Mouse (Mus musculus) cerebellum, adult 8-10 months (tissue): ENCODE measurements around the gene Shisa2.
"Not testable (repeated sequence)": the region's sequence is repeated elsewhere in the genome, so short reads cannot be mapped to it uniquely, and the experiment has no call there.

Source experiments
- DNase-seq: peaks from one replicate; pipeline ENCODE4 v3.0.0; 2022

The Shisa2 gene

DNA sequence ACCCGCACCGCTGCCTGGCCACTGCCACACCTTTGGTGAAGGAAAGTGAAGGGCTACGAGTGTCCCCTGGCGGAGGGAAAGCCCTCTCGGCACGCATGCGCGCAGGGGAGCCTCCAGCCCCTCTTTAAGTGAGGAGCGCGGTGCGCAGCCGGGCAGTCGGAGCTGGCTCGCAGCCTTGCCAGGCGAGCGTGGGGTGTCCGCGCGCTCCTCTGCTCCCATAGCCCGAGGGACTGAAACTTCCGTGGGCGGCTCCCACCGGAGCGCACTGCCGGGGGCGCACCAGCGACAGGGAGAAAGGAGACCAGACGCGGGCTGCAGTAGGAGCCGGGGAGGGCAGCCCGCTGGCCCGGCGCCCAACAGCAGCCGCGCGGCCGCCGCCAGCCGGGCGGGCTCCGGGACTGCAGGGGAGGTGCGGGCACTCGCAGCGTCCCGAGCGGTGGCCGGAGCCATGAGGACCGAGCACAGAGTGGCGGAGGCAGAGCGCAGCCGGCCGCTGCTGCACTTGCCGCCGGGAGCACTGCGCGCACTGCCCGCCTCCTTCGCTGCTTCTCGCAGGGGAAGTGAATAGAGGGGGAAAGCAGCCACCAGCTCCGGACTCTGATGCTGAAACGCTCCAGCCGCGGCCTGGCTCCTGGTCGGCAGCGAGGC is at the start of gene Shisa2:
Gene Shisa2 (plus strand): TSS at position 151 of the 648 bp plus-strand sequence.
- DNase-seq, result peak; percentile 10

DNA sequence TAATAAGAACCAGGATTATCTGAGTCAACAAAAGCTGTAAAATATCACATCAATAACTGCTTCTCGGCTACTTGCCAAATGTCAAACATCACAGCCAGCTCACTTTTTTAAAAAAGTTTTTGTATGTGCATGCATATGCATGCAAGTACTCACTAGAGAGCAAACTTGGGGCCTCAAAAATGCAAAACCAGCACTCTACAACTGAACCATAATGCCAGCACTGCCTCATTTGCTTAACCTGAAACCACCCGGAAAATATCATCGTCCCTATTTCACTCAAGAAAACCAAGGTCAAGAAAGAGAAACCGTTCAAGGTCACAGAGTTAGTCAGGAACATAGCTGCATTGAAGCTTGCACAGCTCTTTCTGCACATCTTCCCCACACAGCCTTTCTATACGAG is 48.7 kb upstream of the Shisa2 start:
- DNase-seq, result no peak

DNA sequence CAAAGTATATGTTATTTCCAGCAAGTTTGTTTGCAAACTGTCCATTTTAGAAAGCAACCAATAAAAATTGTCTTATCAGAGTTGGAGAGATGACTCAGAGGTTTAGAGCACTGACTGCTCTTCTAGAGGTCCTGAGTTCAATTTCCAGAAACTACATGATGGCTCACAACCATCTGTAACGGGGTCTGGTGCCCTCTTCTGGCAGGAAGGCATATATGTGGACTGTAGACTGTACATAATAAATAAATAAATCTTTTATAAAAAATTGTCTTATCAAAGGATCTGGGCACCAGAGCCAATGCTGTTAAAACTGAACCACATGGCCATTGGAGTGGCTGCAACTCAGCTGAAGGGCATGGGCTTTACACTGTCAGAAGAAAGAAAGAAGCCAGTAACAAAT is 34.5 kb upstream of the Shisa2 start:
- no peak for DNase-seq

DNA sequence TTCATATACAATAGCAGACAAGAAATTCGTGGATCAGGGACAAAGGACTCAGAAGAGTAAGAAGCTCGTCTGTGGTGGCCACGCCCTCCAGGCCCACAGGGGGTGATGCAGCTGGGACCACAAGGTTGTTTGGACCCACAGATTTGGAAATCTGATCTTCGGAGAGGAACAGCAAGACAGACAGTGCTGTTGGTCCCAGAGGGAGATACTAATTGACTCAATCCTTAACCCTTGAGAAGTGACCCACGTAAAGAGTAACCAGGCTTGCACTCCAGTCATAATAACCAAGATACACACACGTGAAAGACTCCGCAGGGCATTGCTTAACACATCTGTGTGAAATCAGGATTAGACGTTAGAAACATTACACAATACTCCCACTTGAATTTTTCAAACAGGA is 33.2 kb upstream of the Shisa2 start:
- no peak for DNase-seq

DNA sequence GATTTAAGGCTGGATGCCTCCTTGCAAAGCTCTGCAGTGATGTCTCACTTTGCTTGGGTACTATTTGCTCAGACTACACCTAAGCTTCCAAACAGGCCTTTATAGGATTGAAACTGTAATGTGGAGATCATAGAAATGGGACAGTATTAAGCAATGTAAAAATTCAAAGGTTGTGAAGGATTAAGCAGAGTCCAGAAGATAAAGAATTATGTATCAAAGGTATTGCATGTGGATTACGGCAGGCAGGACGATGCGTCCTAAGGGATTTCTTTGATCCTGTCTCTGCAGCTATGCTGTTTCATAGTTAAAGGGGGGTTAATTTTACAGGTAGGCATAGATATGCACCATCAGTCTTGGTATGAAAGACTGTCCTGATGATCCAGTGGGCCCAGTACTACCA is 32.5 kb upstream of the Shisa2 start:
- DNase-seq, result no peak

DNA sequence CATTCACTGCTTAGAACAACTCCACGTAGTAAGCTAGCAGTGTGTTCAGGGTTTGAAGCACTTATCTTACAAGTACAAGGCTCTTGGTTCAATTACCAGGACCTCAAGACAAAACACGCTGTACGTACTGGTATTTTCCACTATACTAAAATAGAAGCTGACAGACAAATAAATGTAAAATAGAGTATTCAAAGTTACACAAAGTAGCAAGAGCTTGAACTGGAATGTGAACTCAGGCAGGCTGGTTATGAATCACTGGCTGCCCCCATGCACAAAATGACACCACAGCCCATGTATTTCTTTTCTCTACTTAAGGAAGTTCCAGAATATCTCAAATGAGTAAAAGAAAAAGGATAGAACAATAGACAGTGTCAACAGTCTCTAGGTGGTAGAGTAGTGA is 30.1 kb upstream of the Shisa2 start:
- no peak for DNase-seq

DNA sequence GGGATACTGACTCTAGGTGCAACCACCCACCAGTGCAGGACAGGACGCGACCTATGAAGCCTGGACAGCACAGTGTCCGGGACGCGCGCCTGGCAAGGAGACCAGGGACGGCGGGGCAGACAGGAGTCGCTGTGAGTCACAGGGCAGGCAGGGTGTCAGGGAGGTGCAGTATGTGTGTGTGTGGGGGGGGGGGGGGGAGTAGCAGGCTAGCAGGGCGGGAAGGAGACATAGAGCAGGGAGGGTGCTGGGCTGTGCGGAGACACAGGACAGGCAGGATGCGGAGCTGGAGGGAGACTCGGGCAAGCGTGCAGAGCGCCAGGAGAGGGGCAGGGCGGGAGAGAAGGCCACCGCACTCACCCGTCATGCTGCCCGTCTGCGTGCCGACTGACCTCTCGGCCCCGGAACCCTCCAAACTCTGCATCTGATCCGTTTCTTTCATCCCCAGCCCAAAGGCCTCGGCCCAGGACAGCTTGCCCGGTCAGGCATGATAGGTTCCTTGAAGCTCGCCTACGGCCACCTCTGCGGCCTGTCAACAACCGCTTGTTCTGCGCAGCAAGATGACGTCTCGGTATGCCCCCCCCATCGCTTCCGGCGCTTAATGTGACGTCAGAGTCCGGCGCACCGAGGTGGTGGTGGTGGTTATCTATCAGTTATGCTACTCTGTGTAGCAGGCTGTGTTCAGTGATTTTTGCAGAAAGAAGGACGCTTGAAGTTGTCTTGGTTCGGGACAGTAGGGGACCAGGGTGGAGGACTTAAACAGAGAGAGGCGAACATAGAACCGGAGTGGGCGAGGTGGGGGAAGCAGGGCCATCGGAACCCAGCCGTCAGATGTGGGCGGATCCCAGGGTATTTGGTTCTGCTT is 27.5 kb upstream of the Shisa2 start, which contains the start of gene Cdadc1:
Gene Cdadc1 (minus strand): TSS at position 562 of the 862 bp plus-strand sequence.
- peak; percentile 98 for DNase-seq

DNA sequence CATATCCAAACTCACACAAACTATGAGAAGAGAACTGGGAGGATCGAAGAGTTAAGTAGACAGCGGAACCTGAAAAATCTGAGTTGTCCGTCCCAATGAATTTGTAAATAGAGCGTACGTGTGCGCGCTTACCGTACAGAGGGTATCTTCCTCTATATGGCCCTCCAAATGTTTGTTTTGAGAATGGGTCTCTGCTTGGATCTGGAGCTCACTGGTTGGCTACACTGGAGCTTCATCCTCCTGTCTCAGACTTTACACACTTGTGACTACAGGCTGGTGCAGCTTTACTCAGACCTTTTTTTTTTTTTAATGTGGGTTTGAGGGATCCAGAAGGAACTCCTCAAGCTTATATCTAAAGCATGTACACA is 26.9 kb upstream of the Shisa2 start:
- no peak for DNase-seq

DNA sequence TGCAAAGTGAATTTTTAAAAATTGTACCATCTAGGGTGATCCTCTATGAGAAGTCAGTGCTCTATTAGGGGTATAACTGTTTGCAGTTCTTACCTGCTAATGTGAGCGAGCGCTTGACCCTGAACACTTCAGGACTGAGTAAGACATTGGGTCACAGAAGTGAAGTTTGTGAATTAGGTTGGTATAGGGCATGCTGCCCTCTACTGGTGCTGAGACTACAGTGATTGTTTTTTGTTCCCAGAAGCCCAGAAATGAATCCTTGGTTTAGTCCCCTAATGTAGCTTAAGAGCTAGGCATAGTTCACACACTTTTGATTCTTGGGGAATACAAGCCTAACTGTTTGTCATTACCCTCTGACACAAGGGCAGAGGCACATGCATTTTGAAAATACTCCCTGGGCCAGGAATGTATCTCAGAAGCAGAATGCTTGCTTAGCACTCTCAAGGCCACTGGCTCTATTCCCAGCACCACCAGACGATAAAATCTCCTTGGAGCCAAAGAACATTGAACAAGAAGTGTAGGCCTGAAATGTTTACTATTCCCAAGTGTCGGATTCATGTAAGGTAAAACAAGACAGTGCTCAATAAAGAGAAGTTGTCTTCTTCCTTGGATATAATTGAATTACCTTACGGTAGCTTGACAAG is 21.0 kb upstream of the Shisa2 start:
- no peak for DNase-seq

DNA sequence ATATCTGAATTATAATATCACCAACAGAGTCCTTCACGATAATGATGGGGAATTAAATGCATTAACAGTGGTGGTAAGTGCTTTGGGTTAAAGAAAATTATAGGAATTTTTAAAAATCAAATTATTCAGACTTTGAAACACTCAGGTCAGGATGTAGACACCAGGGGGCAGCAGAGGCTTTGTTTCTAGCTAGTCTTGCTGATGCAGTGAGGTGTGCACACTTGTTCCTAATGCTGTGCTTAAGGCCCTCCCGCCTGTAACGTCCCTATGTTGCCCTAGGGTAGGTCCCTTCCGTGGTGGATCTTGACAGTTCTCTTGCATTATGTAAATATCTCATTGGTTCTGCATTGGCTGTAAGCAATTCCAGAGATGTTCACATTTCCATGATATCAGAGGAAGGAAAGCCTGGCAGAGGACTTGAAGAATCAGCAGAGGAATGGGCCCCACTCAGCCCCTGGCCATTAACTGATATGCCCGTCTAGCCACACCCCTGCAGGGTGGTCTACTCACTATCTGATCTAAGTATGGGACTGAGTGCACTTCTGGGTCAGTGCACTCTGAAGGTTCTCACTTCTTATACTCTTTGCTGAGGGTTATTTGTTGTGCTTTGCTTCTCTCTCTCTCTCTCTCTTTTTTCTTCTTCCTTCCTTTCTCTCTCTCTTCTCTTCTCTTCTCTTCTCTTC is 19.3 kb upstream of the Shisa2 start:
- DNase-seq, result peak; percentile 62

DNA sequence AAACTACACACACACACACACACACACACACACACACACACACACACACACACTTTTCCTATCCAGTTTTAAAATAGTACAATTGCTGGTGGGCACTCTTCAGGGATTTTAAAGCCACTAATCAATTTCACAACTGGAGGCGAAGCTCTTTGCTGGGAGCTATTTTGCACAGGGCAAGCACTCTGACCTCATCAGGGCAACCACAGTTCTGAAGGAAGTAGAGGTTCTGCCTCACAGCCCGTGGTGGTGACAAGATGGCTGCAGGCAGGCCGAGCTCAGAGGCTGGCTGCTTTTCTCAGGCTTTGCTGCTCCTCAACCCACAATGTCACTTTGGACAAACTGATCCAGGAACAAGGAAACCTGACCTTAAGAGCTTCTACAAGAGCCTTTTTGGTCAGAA is 18.1 kb upstream of the Shisa2 start:
- DNase-seq, result no peak

DNA sequence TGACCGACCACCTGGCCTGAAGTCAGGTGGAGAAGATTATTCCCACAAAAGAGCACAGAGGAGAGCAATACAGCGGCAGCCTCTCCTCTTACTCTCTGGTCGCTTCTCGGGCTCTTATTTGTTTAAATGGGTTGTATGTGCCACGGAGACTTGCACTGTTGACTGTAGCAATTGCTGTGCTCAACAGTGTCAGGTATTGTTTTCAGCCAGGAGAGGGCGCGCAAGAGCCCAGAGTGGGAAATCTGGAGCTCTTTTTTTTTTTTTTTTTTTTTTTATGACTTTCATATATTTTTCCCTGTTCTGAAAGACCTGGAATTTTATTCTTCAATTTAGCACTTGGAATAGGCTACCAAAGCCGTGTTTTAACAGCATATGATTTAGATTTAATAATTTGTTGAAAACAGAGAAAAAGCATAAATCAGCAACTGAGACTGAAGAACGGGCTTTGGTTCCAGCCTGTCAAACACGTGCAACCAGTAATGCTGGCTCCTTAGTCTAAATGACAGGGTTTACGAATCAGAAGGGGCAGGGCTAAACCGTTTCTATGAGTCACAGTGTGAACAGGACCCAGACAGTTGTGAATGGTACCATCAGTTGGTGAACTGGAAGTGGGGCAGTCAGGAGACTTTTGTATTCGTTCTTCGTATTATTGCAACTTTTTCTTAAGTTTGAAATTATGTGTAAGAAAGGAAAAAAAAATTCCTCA is 12.0 kb upstream of the Shisa2 start:
- peak; percentile 26 for DNase-seq

DNA sequence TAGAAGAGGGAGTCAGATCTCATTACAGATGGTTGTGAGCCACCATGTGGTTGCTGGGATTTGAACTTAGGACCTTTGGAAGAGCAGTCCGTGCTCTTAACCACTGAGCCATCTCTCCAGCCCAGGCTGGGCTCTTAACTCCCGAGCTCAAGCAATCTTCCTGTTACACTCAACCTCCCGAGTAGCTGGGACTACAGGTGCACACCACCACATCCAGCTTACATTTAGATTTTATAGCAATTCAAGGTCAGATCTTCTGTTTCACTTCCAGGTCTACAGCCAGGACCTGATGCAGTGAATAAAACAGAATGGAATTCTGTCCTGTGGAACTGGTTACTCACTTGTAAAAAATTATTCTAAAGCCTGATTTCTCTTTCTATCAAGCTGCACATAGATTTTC is 11.0 kb upstream of the Shisa2 start:
- not testable (repeated sequence) for DNase-seq

DNA sequence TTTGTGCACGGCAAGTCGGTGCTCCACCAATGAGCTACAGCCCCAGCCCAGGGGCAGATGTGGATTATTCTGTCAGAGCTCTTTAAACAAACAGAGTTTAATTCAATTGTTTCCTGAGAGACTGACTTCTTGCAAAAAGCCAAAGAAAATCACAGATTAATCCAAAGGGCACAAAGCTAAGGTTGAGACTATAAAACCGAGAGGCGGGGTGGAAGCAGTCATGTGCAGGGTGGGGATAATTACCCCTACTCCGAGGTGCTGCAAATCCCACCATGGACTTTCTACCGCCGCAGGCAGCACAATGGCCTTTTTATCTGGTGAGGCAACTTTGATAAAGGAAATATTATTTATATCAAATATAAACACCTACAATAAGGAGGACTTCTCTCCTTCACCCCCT is 8.3 kb upstream of the Shisa2 start:
- DNase-seq, result no peak

DNA sequence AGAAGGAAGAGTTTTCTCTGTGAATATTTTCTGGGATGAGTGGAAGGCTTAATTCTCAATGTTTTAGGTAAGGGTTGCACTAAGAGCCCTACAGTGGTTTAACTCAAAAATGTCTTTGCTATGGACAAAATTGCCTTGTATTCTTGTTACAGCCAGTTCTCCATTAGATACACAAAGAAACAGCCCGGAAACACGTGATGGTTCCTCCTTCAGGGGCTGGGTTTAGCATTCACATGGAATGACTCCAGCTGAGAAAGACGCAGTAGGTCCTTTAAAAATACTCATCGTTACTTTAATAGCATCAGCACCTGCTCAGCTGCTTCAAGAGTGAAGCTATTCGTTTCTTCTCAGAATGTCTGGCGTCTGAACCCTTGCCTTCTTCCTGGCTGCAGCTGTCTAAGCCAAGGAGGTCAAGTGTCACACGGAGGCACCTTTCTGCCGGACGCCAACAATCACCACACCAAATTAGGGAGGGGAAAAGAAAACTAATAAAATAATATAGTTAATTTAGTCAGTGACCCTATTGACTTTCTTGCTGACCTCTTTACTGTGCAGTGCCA is 702 bp upstream of the Shisa2 start:
- DNase-seq, result no peak

DNA sequence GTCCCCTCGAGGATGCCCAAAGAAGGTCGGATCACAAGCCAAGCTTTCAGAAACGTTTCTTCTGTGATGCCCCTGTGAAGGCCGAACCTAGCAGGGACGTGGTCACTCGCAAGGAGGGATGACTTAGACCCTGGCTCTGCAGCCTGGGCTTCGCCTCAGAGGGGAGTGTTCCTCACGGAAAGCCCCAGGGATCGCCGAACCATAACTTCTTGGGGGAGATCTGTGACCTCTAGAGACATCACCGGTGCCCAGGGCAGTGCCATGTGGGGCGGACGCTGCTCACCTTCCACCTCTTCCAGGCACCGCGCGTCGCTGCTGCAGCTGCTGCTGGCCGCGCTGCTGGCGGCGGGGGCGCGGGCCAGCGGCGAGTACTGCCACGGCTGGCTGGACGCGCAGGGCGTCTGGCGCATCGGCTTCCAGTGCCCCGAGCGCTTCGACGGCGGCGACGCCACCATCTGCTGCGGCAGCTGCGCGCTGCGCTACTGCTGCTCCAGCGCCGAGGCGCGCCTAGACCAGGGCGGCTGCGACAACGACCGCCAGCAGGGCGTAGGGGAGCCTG is 777 bp downstream of the Shisa2 start:
- no peak for DNase-seq

DNA sequence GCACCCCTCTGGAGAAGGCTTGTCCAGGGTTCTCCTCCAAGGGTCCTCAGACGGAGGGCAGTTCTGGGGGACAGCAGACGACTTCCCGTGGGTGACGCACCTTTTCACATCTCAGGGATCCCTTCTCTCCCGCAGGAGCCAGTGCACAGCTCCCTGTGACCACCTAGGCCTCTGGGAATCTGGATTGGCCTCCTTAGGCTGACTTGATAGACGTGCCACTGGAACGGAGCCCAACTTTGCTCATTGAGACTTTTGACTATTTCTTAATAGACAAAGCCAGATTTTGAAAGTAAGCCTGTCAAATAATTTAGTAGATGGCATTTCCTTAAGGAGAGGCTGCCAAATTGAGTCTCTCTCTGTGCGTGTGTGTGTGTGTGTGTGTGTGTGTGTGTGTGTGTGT is 1.6 kb downstream of the Shisa2 start:
- DNase-seq, result no peak

DNA sequence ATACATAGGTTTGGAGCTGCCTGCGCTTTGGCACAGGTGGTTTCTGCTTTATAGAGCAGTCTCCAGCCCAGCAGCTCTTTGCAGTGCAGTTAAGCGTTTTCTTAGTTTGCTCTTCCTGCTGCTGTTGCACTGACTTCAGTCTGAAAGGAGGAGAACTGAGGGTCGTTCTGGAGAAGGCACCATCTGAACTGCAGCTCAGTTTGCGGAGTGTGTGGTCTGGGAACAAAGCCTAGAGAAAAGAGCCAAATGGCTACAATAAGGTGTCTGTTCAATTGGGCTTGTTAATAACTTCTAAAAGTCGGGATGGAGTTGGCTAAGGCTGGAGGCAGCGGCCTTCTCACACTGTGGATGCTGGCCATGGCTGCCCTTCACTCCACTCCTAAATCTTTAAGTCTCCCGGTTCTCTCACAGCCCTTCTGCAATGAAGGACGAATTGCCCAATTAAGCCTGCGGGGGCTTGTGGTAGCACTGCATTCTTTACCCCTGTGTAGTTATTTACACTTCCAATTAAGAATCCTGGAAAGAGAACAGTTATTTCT is 2.1 kb downstream of the Shisa2 start:
- DNase-seq, result no peak

DNA sequence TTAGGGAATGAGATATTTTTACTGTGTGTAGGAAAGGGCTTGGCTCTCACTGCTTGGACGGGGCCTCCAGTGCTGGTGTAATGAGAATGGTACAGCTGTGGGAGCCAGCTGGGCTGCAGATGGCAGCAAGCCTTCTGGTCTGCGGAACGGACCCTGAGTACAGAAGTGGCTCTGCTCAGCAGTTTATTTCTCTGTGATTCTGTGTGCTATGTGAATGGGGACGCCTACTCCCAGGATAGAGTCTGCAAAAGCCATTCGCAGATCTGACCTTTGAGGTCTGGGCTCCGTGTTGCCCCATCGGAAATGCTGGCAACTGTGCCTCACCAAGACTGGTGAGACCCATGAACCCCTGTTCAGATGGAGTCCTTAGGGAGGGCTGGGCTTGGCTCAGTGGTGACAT is 2.7 kb downstream of the Shisa2 start:
- no peak for DNase-seq

DNA sequence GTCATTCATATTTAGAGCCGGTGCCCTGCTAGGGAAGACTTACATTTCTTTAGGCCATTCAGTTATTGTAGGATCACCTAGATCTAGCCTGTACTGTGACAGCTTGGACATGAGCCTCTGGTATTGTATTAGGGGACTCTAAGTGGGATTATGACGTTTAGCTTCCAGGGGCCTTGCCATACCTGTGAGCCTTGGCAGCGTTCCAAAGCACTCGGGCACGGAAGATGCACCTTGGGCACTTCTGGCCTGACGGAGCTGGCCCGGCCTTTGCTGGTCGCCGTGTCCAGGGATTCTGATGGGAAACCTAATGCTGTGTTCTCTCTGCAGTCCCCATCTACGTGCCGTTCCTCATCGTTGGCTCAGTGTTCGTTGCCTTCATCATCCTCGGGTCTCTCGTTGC is 4.2 kb downstream of the Shisa2 start:
- DNase-seq, result no peak

DNA sequence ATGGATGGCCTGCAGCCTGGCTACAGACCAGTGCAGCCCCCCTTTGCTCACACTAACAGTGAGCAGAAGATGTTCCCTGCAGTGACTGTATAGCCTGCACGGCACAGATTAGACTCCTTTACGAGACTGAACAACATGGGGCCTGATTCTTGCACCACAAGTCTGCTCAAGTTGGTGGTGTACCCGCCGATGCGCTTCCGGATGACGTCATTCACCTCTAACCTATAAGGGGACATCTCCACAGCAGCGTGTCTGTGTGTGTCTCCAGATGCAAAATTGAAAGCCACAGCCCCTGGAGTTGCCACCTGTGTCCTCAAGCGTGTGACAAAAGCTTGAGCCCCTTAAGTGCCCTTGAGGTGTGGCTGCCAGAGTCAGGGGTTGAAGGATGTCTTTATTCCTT is 5.0 kb downstream of the Shisa2 start:
- no peak for DNase-seq

DNA sequence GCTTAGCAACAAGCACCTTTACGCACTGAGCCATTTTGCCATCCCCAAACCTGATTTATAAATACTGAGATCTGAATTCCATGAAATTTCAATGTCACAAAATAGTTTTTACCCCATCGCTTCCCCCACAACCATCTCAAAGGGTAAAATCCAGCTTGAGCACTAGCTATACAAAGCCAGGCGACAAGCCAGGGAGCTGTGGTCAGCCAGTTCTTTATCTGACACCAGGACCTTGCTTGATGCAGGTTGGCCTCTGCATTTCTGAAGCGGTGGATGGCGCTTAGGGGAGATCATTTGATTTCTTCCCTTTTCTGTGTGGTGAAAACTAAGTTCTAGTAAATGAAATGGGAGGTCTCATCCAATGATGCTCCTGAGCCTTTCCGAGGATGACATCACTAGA is 7.0 kb downstream of the Shisa2 start:
- no peak for DNase-seq
